Mouse (Mus musculus) myocyte (in vitro differentiated cells): ENCODE data around the gene Dnajc9. TPM values are rescaled to one million over a fixed set of nuclear protein-coding genes. Genes with fewer than 3 reads are reported as not detected.

ENCODE experiments used
- H3K27me3 ChIP-seq: one replicate; pipeline ENCODE4 v1.6.1; 2011; ENCODE audit not compliant: control insufficient read depth, insufficient read depth, insufficient read length
- H3K36me3 ChIP-seq: one replicate; pipeline ENCODE4 v1.6.1; 2011; ENCODE audit not compliant: control insufficient read depth, insufficient read depth
- H3K4me2 ChIP-seq: one replicate; pipeline ENCODE4 v1.6.1; 2011; ENCODE audit warnings: low read depth, control low read depth
- H3K4me3 ChIP-seq: one replicate; pipeline ENCODE4 v1.5.1; 2011; ENCODE audit warnings: mild to moderate bottlenecking, control low read depth, moderate library complexity
- H3K79me2 ChIP-seq: one replicate; pipeline ENCODE4 v1.6.1; 2011; ENCODE audit not compliant: control insufficient read depth, insufficient read depth
- H3ac ChIP-seq: one replicate; pipeline ENCODE4 v1.6.1; 2011; ENCODE audit not compliant: control insufficient read depth, insufficient read length
- CEBPB ChIP-seq: IDR thresholded peaks from 2 replicates; pipeline ENCODE4 v1.6.1; 2011; ENCODE audit warnings: mild to moderate bottlenecking, moderate library complexity; ENCODE audit not compliant: poor library complexity, insufficient read depth, severe bottlenecking
- E2F4 ChIP-seq: IDR thresholded peaks from one replicate; pipeline ENCODE4 v1.6.1; 2011; ENCODE audit warnings: mild to moderate bottlenecking, control low read depth, moderate library complexity; ENCODE audit not compliant: insufficient read depth
- MAX ChIP-seq: IDR thresholded peaks from one replicate; pipeline ENCODE4 v1.6.1; 2011; ENCODE audit warnings: low read depth, mild to moderate bottlenecking, control low read depth
- MYOD1 ChIP-seq, 3 experiments: IDR thresholded peaks; one replicate each; pipeline ENCODE4 v1.6.1; 2011; ENCODE audit warnings: control low read depth in 2 of 3, low read depth in 2 of 3, mild to moderate bottlenecking in 2 of 3, moderate library complexity in 1 of 3; ENCODE audit not compliant: insufficient read length in 2 of 3, control insufficient read depth in 1 of 3
- MYOG ChIP-seq, 3 experiments: IDR thresholded peaks; one replicate each; pipeline ENCODE4 v1.6.1; 2011; ENCODE audit warnings: control low read depth in 2 of 3, low read depth in 2 of 3, mild to moderate bottlenecking in 2 of 3; ENCODE audit not compliant: insufficient read length in 2 of 3, control insufficient read depth in 1 of 3, insufficient read depth in 1 of 3
- POLR2A ChIP-seq: IDR thresholded peaks from one replicate; pipeline ENCODE4 v1.6.1; 2011; ENCODE audit warnings: low read depth, mild to moderate bottlenecking, control low read depth, moderate library complexity; ENCODE audit not compliant: insufficient read length
- POLR2AphosphoS2 ChIP-seq: IDR thresholded peaks from one replicate; pipeline ENCODE4 v1.6.1; 2011; ENCODE audit warnings: low read depth, control low read depth; ENCODE audit not compliant: insufficient read length
- REST ChIP-seq: IDR thresholded peaks from one replicate; pipeline ENCODE4 v1.6.1; 2011; ENCODE audit warnings: mild to moderate bottlenecking, control low read depth, moderate library complexity; ENCODE audit not compliant: insufficient read depth, insufficient read length
- SRF ChIP-seq: IDR thresholded peaks from one replicate; pipeline ENCODE4 v1.6.1; 2011; ENCODE audit warnings: low read depth; ENCODE audit not compliant: control insufficient read depth, insufficient read length
- TCF12 ChIP-seq: IDR thresholded peaks from one replicate; pipeline ENCODE4 v1.6.1; 2011; ENCODE audit warnings: mild to moderate bottlenecking, control low read depth; ENCODE audit not compliant: poor library complexity, insufficient read depth, severe bottlenecking
- TCF3 ChIP-seq: IDR thresholded peaks from one replicate; pipeline ENCODE4 v1.6.1; 2011; ENCODE audit warnings: low read depth, control low read depth; ENCODE audit not compliant: insufficient read length
- polyA plus RNA-seq: library from polyadenylated mRNA; unstranded; fragments of >200 nt; fragmentation: generic; extraction: Trizol; gene quantifications from one replicate; pipeline ENCODE4 v1.2.1, GENCODE M21; 2012; ENCODE audit warnings: missing spikeins

Dnajc9 gene
- polyA plus RNA-seq, 1 experiment, result 31.2 TPM

GRCm38 (mm10) chr14:20389446-20390079 lies 853 bp upstream of the Dnajc9 start:
- peak overlapping the region; percentile 65 for H3K4me3 ChIP-seq
- H3K4me2 ChIP-seq, result peak overlapping the region; percentile 75
- TF ChIP-seq E2F4 (no peak), REST (no peak), POLR2AphosphoS2 (peak; percentile 21)
- H3K27me3 ChIP-seq, result no peaks in the 10 kb centered on the region
- H3ac ChIP-seq, result no peak overlapping the region
- peaks cover 14% of the 10 kb centered on the region for H3K36me3 ChIP-seq
- peaks cover 37% of the 10 kb centered on the region for H3K79me2 ChIP-seq

DNA sequence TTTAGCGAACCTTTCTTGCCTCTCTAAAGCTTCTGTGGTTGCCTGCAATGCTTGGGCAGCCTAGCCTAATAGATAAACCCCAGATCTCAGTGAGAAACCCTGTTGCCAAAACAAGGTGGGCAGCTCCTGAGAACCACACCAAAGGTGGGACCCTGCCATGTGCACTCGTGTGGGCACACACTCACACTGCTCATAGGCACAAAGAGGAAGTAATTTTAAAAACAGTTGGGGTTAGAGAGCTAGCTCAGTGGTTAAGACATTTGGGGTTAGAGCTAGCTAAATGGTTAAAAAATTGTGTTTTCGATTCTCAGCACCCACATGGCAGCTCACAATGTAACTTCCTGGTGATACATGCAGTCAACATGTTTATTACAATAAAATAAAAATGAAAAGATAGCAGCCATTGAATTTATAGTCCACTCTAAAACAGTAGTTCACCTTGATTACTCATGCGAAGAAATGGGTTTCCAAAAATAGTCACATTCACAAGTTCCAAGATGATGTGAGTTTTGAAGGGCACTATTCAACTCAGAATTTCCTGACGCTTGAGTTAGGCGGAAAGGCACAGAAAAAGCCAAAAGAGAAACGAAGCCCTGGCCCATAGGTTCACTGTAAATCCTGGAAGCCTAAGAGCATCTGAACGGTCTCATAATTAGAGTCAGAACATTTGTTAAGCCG lies 8.8 kb downstream of the Dnajc9 start:
- Histone ChIP-seq H3K27me3 (no peaks in the 10 kb centered on the region), H3K36me3 (peaks cover 18% of the 10 kb centered on the region), H3K79me2 (peaks cover 5% of the 10 kb centered on the region), H3K4me3 (no peak overlapping the region), H3K4me2 (no peak overlapping the region), H3ac (no peak overlapping the region)
- TF ChIP-seq MAX (no peak), POLR2AphosphoS2 (no peak), CEBPB (no peak), POLR2A (no peak), MYOD1 (IDR thresholded peaks at IDR 0.05; ENCODE audit: control insufficient read depth in 1 of 3, insufficient read length in 2 of 3, low read depth in 2 of 3) (no peak), SRF (no peak)

- H3K27me3 ChIP-seq, result no peaks in the 10 kb centered on the region
- H3ac ChIP-seq, result no peak overlapping the region
- no peak overlapping the region for H3K4me2 ChIP-seq
- no peak for TF ChIP-seq POLR2A
- no peak for TF ChIP-seq CEBPB
- no peak for TF ChIP-seq E2F4
- H3K4me3 ChIP-seq, result no peak overlapping the region
- H3K79me2 ChIP-seq, result peaks cover 5% of the 10 kb centered on the region
- H3K36me3 ChIP-seq, result peaks cover 18% of the 10 kb centered on the region
Observed at GRCm38 (mm10) chr14:20379087-20379640, 9.5 kb downstream of the Dnajc9 start.

- H3K36me3 ChIP-seq, result peaks cover 14% of the 10 kb centered on the region
- H3ac ChIP-seq, result no peak overlapping the region
- no peaks in the 10 kb centered on the region for H3K27me3 ChIP-seq
- H3K4me2 ChIP-seq, result no peak overlapping the region
- TF ChIP-seq CEBPB (no peak), SRF (no peak), TCF12 (no peak), TCF3 (no peak), REST (no peak), MYOG (IDR thresholded peaks at IDR 0.05; ENCODE audit: control insufficient read depth in 1 of 3, insufficient read depth in 1 of 3, insufficient read length in 2 of 3, low read depth in 2 of 3) (peak in 1 of 3 experiments; percentile 13), E2F4 (no peak), POLR2A (no peak), MYOD1 (IDR thresholded peaks at IDR 0.05; ENCODE audit: control insufficient read depth in 1 of 3, insufficient read length in 2 of 3, low read depth in 2 of 3) (peak in 1 of 3 experiments; percentile 13)
- H3K79me2 ChIP-seq, result peaks cover 5% of the 10 kb centered on the region
- H3K4me3 ChIP-seq, result no peak overlapping the region
Observed at GRCm38 (mm10) chr14:20378313-20379061, 10.2 kb downstream of the Dnajc9 start.

GRCm38 (mm10) chr14:20377112-20377521 lies 11.6 kb downstream of the Dnajc9 start:
- peaks cover 14% of the 10 kb centered on the region for H3K36me3 ChIP-seq
- TF ChIP-seq REST (no peak), SRF (no peak), MYOG (IDR thresholded peaks at IDR 0.05; ENCODE audit: control insufficient read depth in 1 of 3, insufficient read depth in 1 of 3, insufficient read length in 2 of 3, low read depth in 2 of 3) (no peak), CEBPB (no peak), POLR2AphosphoS2 (no peak), TCF3 (no peak), POLR2A (no peak), TCF12 (no peak), MAX (no peak), MYOD1 (IDR thresholded peaks at IDR 0.05; ENCODE audit: control insufficient read depth in 1 of 3, insufficient read length in 2 of 3, low read depth in 2 of 3) (no peak)
- H3K27me3 ChIP-seq, result no peaks in the 10 kb centered on the region
- H3K4me2 ChIP-seq, result no peak overlapping the region
- H3ac ChIP-seq, result no peak overlapping the region
- no peaks in the 10 kb centered on the region for H3K79me2 ChIP-seq
- no peak overlapping the region for H3K4me3 ChIP-seq
